Mouse (Mus musculus): ENCODE data around the gene Pde7b. TPM values are rescaled to one million over a fixed set of nuclear protein-coding genes. Genes with fewer than 3 reads are reported as not detected.

Gene Pde7b
- total RNA-seq, 1 experiment from 2014 or later = 11.0 TPM

- DNase-seq = no peak
These were observed 230.9 kb downstream of the Pde7b start for GRCm38 (mm10) chr10:20493826-20494455.

- DNase-seq = no peak
These were observed 232.5 kb downstream of the Pde7b start for GRCm38 (mm10) chr10:20492216-20492964.

GRCm38 (mm10) chr10:20490775-20491174, 234.1 kb downstream of the Pde7b start:
- DNase-seq = no peak

- no peak for DNase-seq
These were observed 234.6 kb downstream of the Pde7b start for GRCm38 (mm10) chr10:20490281-20490680.

- DNase-seq = peak; percentile 73
These were observed 238.2 kb downstream of the Pde7b start for GRCm38 (mm10) chr10:20486461-20487253.

- no peak for DNase-seq
These were observed 239.1 kb downstream of the Pde7b start for GRCm38 (mm10) chr10:20485816-20486215.

GRCm38 (mm10) chr10:20479481-20479880, 245.4 kb downstream of the Pde7b start:
- DNase-seq = no peak

- DNase-seq = no peak
These were observed 246.4 kb downstream of the Pde7b start for GRCm38 (mm10) chr10:20478456-20478855.

- no peak for DNase-seq
These were observed 250.0 kb downstream of the Pde7b start for GRCm38 (mm10) chr10:20474831-20475230.

- no peak for DNase-seq
These were observed 250.8 kb downstream of the Pde7b start for GRCm38 (mm10) chr10:20474036-20474435.

GRCm38 (mm10) chr10:20473505-20473904, 251.4 kb downstream of the Pde7b start:
- DNase-seq = no peak

- no peak for DNase-seq
These were observed 252.9 kb downstream of the Pde7b start for GRCm38 (mm10) chr10:20472007-20472406.

- no peak for DNase-seq
These were observed 260.2 kb downstream of the Pde7b start for GRCm38 (mm10) chr10:20464631-20465030.

- no peak for DNase-seq
These were observed 260.9 kb downstream of the Pde7b start for GRCm38 (mm10) chr10:20463941-20464340.

GRCm38 (mm10) chr10:20462596-20462995, 262.3 kb downstream of the Pde7b start:
- no peak for DNase-seq

- no peak for DNase-seq
These were observed 265.1 kb downstream of the Pde7b start for GRCm38 (mm10) chr10:20459657-20460350.

GRCm38 (mm10) chr10:20459160-20459559, 265.7 kb downstream of the Pde7b start:
- no peak for DNase-seq

- DNase-seq = no peak
These were observed 270.4 kb downstream of the Pde7b start for GRCm38 (mm10) chr10:20454387-20455065.

GRCm38 (mm10) chr10:20437428-20437827, 287.4 kb downstream of the Pde7b start:
- no peak for DNase-seq

- DNase-seq = no peak
These were observed 287.9 kb downstream of the Pde7b start for GRCm38 (mm10) chr10:20437021-20437420.

GRCm38 (mm10) chr10:20435913-20436312, 289.0 kb downstream of the Pde7b start:
- no peak for DNase-seq

GRCm38 (mm10) chr10:20431336-20431735, 293.5 kb downstream of the Pde7b start:
- no peak for DNase-seq

All from adrenal gland, postnatal 25 days (tissue).